Mouse (Mus musculus): ENCODE results near the gene Ulk1.

The Ulk1 gene

DNA sequence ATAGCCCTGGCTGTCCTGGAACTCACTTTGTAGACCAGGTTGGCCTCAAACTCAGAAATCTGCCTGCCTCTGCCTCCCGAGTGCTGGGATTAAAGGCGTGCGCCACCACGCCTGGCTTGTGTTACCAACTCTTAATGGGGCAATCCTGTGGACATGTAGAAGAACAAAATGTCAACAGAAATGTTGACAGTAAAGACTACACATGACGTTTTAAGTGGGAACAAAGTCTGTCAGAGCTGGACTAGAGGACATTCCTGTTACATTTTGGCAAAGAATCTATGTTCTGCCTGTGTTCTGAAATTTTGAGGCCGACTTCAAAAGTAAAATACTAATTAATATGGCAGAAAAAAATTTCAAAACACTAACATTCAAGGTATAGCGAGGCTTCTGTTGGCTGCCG lies 46.0 kb downstream of the Ulk1 start:
- DNase-seq, result no peak

- DNase-seq, result no peak
Observed at GRCm38 (mm10) chr5:110745021-110745420, 64.9 kb downstream of the Ulk1 start.

DNA sequence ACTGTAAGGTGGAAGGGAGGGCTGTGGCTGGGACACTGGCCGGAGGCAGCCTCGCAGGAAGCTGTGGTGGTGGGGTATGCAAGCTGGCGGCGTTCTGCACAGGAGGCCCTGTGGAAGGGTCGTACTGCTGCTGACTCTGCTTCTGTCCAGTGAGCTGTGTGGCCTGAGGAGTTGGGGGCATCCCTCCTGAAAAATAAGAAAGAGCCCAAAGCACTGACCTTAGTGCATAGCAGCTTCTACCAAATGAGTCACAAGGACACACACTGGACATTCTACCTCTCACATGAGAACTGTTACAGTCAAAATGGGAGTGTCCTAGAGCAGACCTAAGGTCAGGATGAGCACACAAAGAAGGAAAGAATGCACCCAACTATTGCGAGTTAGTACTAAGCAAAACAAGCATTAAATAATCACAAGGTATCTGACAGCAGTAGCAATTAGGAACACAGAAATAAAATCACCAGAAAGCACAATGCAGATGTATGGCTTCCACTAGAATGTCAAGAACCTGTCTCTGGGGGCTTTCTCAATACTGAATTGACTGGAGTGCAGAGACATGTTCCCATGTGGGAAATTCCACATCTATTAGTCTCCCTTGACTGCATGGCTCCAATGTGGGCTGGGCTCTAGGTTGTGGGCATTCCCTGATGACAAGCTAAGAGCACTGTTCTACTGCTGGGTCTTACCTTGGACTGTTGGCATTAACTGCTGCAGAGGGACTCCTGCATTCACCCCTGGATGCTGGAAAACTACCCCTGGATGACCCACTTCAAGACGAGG lies 70.2 kb downstream of the Ulk1 start:
- DNase-seq, result no peak

DNA sequence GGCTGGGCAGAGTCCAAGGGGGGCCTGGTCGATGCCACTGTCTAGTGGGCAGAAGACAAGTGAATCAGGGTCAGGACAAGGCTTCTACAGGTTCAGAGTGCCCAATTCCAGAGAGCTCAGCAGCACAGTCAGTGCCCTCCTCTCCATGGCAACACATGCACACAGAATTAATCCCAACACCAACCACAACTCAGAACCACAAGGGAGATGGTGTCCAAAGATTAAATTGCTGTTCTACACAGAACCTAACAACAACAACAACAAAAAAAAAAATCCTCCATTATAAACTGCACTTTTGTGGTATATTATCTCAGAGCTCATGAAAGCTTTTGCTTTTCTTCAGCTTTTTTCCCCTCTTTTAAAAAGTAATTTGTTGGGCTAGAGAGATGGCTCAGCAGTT lies 74.3 kb downstream of the Ulk1 start:
- no peak for DNase-seq

All from cerebellum, adult 8-10 months (tissue).